Comparison of ENCODE assay signal across 27 mouse cellular contexts in the genomic region with DNA sequence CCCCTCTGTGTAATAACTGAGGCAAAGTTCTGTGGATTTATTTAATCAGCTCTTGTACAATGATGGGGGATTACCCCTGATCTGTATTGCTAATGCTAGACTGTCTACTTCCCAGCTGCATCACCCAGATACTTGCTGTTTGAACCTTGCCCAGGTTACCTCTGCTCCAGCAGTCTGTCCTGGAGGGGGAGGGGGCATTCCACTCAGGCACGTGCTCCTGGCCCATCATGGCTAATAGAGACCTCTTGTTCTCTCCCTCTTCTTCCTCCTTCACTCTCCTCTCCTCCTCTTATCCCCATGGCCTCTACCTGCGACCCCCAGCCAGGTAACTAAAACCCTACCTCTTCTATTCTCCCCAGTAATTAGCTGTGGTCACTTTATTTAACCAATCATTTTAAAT. TPM values are rescaled to one million over a fixed set of nuclear protein-coding genes. Genes with fewer than 3 reads are reported as not detected.
DNase-seq lines count a peak whose midpoint lies in the region; ATAC-seq lines count a peak whose summit lies in the region.
"Had no signal": no experiment of that assay in that cellular context is flagged by ENCODE, and none has a peak within 500 bp of the region (broad histone marks: within the 10 kb centered on the region; RNA-seq: fewer than 3 reads in every experiment).

No protein-coding gene starts in this region.

- H3K9me3 ChIP-seq in kidney, embryonic 14.5 days (ENCODE audit: control insufficient read depth, low read length) = no peaks in the 10 kb centered on the region
- H3K9me3 ChIP-seq in liver, embryonic 12.5 days (replicated peaks) = no peaks in the 10 kb centered on the region
- no peaks in the 10 kb centered on the region for H3K9me3 ChIP-seq in hindbrain, embryonic 12.5 days (replicated peaks)
- H3K9me3 ChIP-seq: embryonic facial prominence, embryonic 10.5 days; embryonic facial prominence, embryonic 15.5 days; forebrain, embryonic 12.5 days; hindbrain, embryonic 15.5 days; lung, embryonic 15.5 days had no signal

- 0 out of 2 replicates have a peak, but pooled peaks cover 2% of the 10 kb centered on the region for H3K4me1 ChIP-seq in kidney, embryonic 14.5 days (ENCODE audit: control insufficient read depth, insufficient read depth, low read length)
- peaks cover 85% of the 10 kb centered on the region for H3K4me1 ChIP-seq in liver, embryonic 12.5 days
- H3K4me1 ChIP-seq in hindbrain, embryonic 12.5 days = peaks cover 6% of the 10 kb centered on the region; the same call in 1 of the 2 replicates

- H3K4me2 ChIP-seq in kidney, embryonic 14.5 days (replicated peaks; ENCODE audit: low read depth, low read length) = no peak overlapping the region
- H3K4me2 ChIP-seq in liver, embryonic 12.5 days = no peak overlapping the region
- no peak overlapping the region for H3K4me2 ChIP-seq in hindbrain, embryonic 12.5 days (replicated peaks)
- H3K4me2 ChIP-seq: embryonic facial prominence, embryonic 15.5 days; forebrain, embryonic 12.5 days; heart, embryonic 11.5 days; hindbrain, embryonic 15.5 days; lung, embryonic 15.5 days; midbrain, embryonic 11.5 days had no signal

- peak; percentile 56 for DNase-seq in kidney, adult 18-20 months
- peak; percentile 12 for DNase-seq in retina, postnatal 1 day
- no peak for DNase-seq in retina, embryonic 14.5 days (ENCODE audit: low spot score)
- DNase-seq in yolk sac, embryonic 10.5 days (ENCODE audit: low spot score) = peak; percentile 68
- no peak for DNase-seq in left cerebral cortex, adult 8-10 months (ENCODE audit: low spot score in 2 of 2)
- DNase-seq: adrenal gland, postnatal 14 days; cerebellum, adult 11 months; cerebellum, postnatal 14 days; gastrocnemius, postnatal 14 days; left cerebral cortex, postnatal 4 days; right cerebral cortex, postnatal 4 days; thymus, adult 2 months; thymus, postnatal 36 days had no signal

- 49% methylated on average over 2 of the region's 2 CpGs for WGBS in kidney, embryonic 14.5 days
- 56% methylated on average over 2 of the region's 2 CpGs for WGBS in liver, embryonic 12.5 days (ENCODE audit: insufficient replicate concordance)
- WGBS in hindbrain, embryonic 12.5 days = 59% methylated on average over 2 of the region's 2 CpGs

- no peak overlapping the region for H3K4me3 ChIP-seq in kidney, embryonic 14.5 days (ENCODE audit: low read length)
- H3K4me3 ChIP-seq in liver, embryonic 12.5 days = no peak overlapping the region
- no peak overlapping the region for H3K4me3 ChIP-seq in hindbrain, embryonic 12.5 days
- H3K4me3 ChIP-seq: embryonic facial prominence, embryonic 10.5 days; embryonic facial prominence, embryonic 15.5 days; forebrain, embryonic 12.5 days; hindbrain, embryonic 15.5 days; lung, embryonic 15.5 days had no signal

- H3K9ac ChIP-seq in kidney, embryonic 14.5 days (ENCODE audit: low read depth, low read length) = no peak overlapping the region
- H3K9ac ChIP-seq in liver, embryonic 12.5 days = no peak overlapping the region; the same call in 1 of the 2 replicates
- H3K9ac ChIP-seq in hindbrain, embryonic 12.5 days = no peak overlapping the region
- H3K9ac ChIP-seq: embryonic facial prominence, embryonic 15.5 days; forebrain, embryonic 12.5 days; hindbrain, embryonic 15.5 days; lung, embryonic 15.5 days had no signal

- no peaks in the 10 kb centered on the region for H3K27me3 ChIP-seq in kidney, embryonic 14.5 days (ENCODE audit: control insufficient read depth, insufficient read depth, low read length)
- no peaks in the 10 kb centered on the region for H3K27me3 ChIP-seq in liver, embryonic 12.5 days (replicated peaks)
- no peaks in the 10 kb centered on the region for H3K27me3 ChIP-seq in hindbrain, embryonic 12.5 days
- H3K27me3 ChIP-seq: embryonic facial prominence, embryonic 15.5 days; hindbrain, embryonic 15.5 days; lung, embryonic 15.5 days had no signal

- no peak for ATAC-seq in kidney, embryonic 14.5 days (ENCODE audit: low FRiP score, low TSS enrichment)
- ATAC-seq in liver, embryonic 12.5 days = no peak
- no peak for ATAC-seq in hindbrain, embryonic 12.5 days (ENCODE audit: low FRiP score)
- ATAC-seq: CD4-positive, CD25-positive, alpha-beta regulatory T cell, adult 4 months; inflammation-experienced regulatory T-cells, adult 6 months; midbrain, embryonic 16.5 days had no signal

- H3K27ac ChIP-seq in kidney, embryonic 14.5 days (ENCODE audit: low read depth, low read length) = no peak overlapping the region
- H3K27ac ChIP-seq in liver, embryonic 12.5 days = peak overlapping the region; percentile 63
- no peak overlapping the region for H3K27ac ChIP-seq in hindbrain, embryonic 12.5 days
- H3K27ac ChIP-seq: embryonic facial prominence, embryonic 10.5 days; embryonic facial prominence, embryonic 15.5 days; forebrain, embryonic 12.5 days; hindbrain, embryonic 15.5 days; kidney, postnatal 0 days; lung, embryonic 15.5 days had no signal

- no peaks in the 10 kb centered on the region for H3K36me3 ChIP-seq in kidney, embryonic 14.5 days (ENCODE audit: control insufficient read depth, insufficient read depth, low read length)
- H3K36me3 ChIP-seq in liver, embryonic 12.5 days = no peaks in the 10 kb centered on the region
- H3K36me3 ChIP-seq in hindbrain, embryonic 12.5 days = no peaks in the 10 kb centered on the region
- H3K36me3 ChIP-seq: embryonic facial prominence, embryonic 10.5 days; embryonic facial prominence, embryonic 15.5 days; forebrain, embryonic 12.5 days; hindbrain, embryonic 15.5 days; lung, embryonic 15.5 days had no signal

RNA-seq across cellular contexts. Expression of a gene that starts 4.1 kb away (rescaled TPM):
- polyA plus RNA-seq in kidney, embryonic 14.5 days (2014; fragmentation: Nextera tagmentation; extraction: Ambion mirVana) = 76.9 and 82.0 TPM in 2 replicates
- polyA plus RNA-seq in liver, embryonic 12.5 days (2016; fragmentation: Nextera tagmentation; extraction: Ambion mirVana) = 64.7 and 71.1 TPM in 2 replicates
- polyA plus RNA-seq in hindbrain, embryonic 12.5 days (2016; fragmentation: Nextera tagmentation; extraction: Ambion mirVana) = 131 and 140 TPM in 2 replicates
- 100 to 1,000 TPM in 1 of 4 experiments, 10 to 100 TPM in 3; 88.8 to 104 (median 97.9) TPM for total RNA-seq in left cerebral cortex, adult 8-10 months (2022)

RNA-seq across cellular contexts. Expression of a gene that starts 44.4 kb away (rescaled TPM):
- polyA plus RNA-seq in kidney, embryonic 14.5 days (2014; fragmentation: Nextera tagmentation; extraction: Ambion mirVana) = 75.4 and 78.4 TPM in 2 replicates
- 41.8 and 41.9 TPM in 2 replicates for polyA plus RNA-seq in liver, embryonic 12.5 days (2016; fragmentation: Nextera tagmentation; extraction: Ambion mirVana)
- 63.6 and 65.3 TPM in 2 replicates for polyA plus RNA-seq in hindbrain, embryonic 12.5 days (2016; fragmentation: Nextera tagmentation; extraction: Ambion mirVana)
- 10 to 100 TPM; 41.4 to 67.4 (median 54.8) TPM for total RNA-seq in left cerebral cortex, adult 8-10 months (2022)

Comparison
In these comparisons a context has a peak if more than half of its experiments do, and no peak if none do; other contexts are left out.
1. DNase-seq: peak in kidney, adult 18-20 months (single experiment), retina, postnatal 1 day (single experiment) and yolk sac, embryonic 10.5 days (single experiment); none in retina, embryonic 14.5 days (single experiment) and left cerebral cortex, adult 8-10 months (0 of 2).